Mouse (Mus musculus): ENCODE results near the gene Mllt1.

GRCm38 (mm10) chr17:56907096-56907495 is 28.1 kb downstream of the Mllt1 start:
- TF ChIP-seq CTCF (IDR thresholded peaks at IDR 0.05; ENCODE audit: borderline replicate concordance, insufficient read depth, low read length) (no peak), POLR2A (IDR thresholded peaks at IDR 0.05; ENCODE audit: low read depth, low read length) (no peak)
